Mouse (Mus musculus) gastrocnemius, adult 2 months (tissue): ENCODE measurements at regions not wholly inside any gene's neighbourhood (a gene's known extent, or its start where the extent isn't known, plus 50 kb on each side); places are given as distances from the start of the nearest gene placed in this dataset.
A peak's percentile ranks its signal among the peaks of the same experiment; 100 is the strongest.

Source experiments
- DNase-seq: peaks from one replicate; pipeline ENCODE4 v3.0.0; 2022
- H3K27ac ChIP-seq: fragments of 200-600 bp; 2 replicates; pipeline ENCODE4 v1.8.1; 2022; ENCODE audit warnings: mild to moderate bottlenecking
- H3K4me3 ChIP-seq: fragments of 200-600 bp; 2 replicates; pipeline ENCODE4 v1.8.1; 2022; ENCODE audit warnings: mild to moderate bottlenecking, moderate library complexity
- CTCF ChIP-seq: fragments of 200-600 bp; IDR thresholded peaks from 2 replicates; pipeline ENCODE4 v1.8.1; 2022; ENCODE audit warnings: antibody characterized with exemption, mild to moderate bottlenecking, moderate library complexity
- intact Hi-C: fragments of 180-260 bp; cut with DNase I; formaldehyde crosslinking; loops from one replicate; pipeline ENCODE4 v1.15.1; 2025

DNA sequence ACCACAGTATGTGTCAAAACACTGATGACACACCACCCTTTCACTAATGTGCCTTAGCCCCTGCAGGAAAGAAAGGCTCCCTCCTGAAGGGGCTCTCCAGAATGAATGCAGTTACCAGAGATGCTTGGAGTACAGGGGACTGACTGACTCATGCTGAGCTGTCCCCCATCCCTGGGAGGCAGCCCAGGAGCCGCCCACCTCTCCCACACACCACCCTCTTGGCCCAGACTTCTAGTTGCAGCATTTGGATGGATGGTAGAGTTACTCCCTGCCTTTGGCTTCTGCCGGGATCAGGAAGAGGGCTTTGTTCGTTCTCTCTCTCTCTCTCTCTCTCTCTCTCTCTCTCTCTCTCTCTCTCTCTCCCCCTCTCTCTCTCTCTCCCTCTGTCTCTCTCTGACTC lies 53.4 kb upstream of the Jun start:
- no peak for TF ChIP-seq CTCF
- DNase-seq = peak; percentile 54
- intact Hi-C loops = no loop called here
- H3K27ac ChIP-seq = peak overlapping the region; percentile 4; the same call in 1 of the 2 replicates
- H3K4me3 ChIP-seq = no peak overlapping the region; the same call in 1 of the 2 replicates

GRCm38 (mm10) chr4:95105926-95106622 lies 54.1 kb upstream of the Jun start:
- Histone ChIP-seq H3K27ac (peak overlapping the region; percentile 65), H3K4me3 (peak overlapping the region; percentile 18)
- DNase-seq = peak; percentile 53
- intact Hi-C loops = no loop called here
- no peak for TF ChIP-seq CTCF

DNA sequence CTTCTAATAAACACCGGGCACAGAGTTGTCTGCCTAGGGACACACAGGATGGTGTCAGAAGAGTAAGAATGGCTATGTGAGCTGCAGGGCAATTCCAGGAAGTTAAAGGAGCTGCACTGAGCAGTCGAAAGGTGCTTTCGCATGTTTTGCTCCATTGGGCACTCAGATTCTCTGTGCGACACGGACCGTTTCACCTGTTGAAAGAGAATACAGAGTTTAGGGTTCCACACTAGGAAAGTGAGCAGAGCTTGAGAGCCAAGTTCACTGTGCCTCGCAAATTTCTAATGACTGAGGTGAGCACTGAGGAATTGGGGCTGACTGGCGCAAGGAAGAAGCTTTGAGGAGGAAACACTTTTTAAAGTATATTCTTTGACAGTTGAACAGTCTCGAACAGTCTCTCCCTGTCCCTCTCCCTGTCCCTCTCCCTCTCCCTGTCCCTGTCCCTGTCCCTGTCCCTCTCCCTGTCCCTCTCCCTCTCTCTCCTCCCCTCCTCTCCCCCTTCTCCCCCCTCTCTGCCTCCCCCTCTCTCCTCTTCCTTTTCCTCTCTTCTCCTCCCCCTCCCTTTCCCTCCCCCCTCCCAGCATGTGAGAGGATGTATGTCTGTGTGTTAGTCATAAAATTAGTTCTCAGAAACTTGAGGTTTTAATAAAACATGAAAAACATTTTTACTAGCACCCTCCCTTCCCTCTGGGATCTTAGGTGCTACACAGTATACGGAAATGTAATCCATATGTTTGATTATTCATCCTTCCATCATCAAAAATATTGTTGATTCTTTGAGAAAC lies 55.1 kb upstream of the Jun start:
- DNase-seq = no peak
- TF ChIP-seq CTCF = no peak
- H3K27ac ChIP-seq = 0 out of 2 replicates have a peak overlapping the region, but pooled peaks have one; percentile 5
- intact Hi-C loops = no loop called here
- H3K4me3 ChIP-seq = no peak overlapping the region

DNA sequence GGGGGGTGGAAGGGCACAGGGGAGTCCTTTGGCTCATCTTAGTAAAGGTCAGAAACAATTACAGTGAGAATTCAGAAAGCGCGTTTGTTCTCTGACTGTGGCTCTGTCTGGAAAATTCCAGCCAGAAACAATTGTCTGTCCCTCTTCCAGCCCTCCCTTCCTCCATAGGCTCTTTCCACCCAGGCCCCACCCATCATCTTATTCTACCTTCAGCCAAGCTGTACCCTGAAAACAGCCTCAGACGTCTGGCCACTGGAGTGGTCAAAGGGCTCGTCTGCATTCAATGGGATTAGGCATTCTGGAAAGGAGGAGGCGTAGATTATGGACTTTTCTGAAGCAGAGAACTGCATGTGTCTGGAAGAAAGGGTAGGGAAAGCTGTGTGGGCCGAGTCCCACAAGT lies 56.8 kb upstream of the Jun start:
- no peak overlapping the region for H3K4me3 ChIP-seq
- DNase-seq = no peak
- H3K27ac ChIP-seq = peak overlapping the region; percentile 56
- TF ChIP-seq CTCF = no peak
- intact Hi-C loops = no loop called here

DNA sequence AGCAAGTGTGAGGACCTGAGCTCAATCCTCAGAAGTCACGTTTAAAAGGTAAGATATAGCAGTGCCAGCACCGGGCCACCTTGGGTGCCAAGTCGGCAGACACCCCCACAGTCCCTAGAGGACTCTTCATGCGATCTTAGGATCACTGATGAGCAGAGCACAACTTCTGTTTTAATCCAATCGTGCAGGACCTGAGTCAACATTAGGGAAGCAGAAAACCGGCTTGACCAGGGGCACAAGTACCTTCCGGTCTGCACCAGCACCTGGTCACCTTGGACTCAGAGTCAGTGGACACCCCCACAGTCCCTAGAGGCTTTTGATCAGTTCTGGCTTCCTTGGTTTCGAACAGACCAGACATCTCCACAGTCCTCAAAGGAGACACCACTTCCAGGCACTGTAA lies 58.8 kb upstream of the Jun start:
- Histone ChIP-seq H3K4me3 (no peak overlapping the region), H3K27ac (no peak overlapping the region)
- no peak for TF ChIP-seq CTCF
- DNase-seq = no peak
- intact Hi-C loops = no loop called here

- no peak overlapping the region; the same call in 1 of the 2 replicates for H3K27ac ChIP-seq
- intact Hi-C loops = no loop called here
- DNase-seq = no peak
- TF ChIP-seq CTCF = peak; percentile 49
- no peak overlapping the region for H3K4me3 ChIP-seq
Measured at GRCm38 (mm10) chr4:95117158-95117681, 65.2 kb upstream of the Jun start.

DNA sequence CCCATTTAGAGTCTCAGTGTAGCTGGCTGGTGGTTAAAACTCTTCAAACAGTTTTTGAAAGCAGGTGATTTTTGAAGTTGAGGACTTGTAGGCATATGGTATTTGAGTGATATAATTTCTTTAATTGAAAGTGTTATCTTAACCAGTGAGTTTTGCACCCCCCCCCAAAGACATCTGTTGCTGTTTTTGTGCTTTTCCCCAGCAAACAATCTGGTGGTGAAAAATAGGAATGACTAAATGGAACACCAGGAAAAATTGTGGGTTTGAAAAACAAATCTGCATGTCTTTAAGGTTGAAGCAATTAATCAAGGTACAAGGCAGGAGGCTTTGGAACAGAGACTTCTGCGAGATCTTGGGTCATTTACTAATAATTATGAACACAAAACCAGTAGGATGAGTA lies 68.9 kb upstream of the Jun start:
- no peak overlapping the region for H3K27ac ChIP-seq
- TF ChIP-seq CTCF = no peak

GRCm38 (mm10) chr4:95125346-95125745 lies 73.3 kb upstream of the Jun start:
- Histone ChIP-seq H3K27ac (no peak overlapping the region), H3K4me3 (no peak overlapping the region)
- intact Hi-C loops = no loop called here
- DNase-seq = no peak
- TF ChIP-seq CTCF = no peak

More for the DNA sequence above, 68.9 kb upstream of the Jun start:
- no peak overlapping the region for H3K4me3 ChIP-seq
- DNase-seq = no peak
- intact Hi-C loops = no loop called here

DNA sequence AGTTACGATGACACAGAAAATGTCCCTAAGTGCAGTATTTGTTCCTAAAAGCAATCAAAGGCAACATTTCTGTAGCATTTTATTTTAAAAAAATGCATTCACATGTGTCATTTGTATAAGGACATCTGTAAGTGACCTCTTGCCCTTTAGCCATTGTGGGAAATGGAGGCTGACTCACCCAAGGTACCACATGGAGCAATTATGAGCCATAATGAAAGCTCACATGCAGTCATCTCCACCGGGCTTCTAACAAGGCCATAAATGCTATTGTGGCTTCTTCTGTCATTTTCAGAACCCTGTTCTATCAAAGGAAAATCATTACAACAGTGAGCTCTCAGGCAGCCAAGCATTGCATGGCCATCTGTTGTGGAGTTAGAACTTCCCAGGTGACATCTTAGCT lies 75.9 kb upstream of the Jun start:
- intact Hi-C loops = no loop called here
- DNase-seq = no peak
- Histone ChIP-seq H3K27ac (no peak overlapping the region), H3K4me3 (no peak overlapping the region)
- no peak for TF ChIP-seq CTCF

DNA sequence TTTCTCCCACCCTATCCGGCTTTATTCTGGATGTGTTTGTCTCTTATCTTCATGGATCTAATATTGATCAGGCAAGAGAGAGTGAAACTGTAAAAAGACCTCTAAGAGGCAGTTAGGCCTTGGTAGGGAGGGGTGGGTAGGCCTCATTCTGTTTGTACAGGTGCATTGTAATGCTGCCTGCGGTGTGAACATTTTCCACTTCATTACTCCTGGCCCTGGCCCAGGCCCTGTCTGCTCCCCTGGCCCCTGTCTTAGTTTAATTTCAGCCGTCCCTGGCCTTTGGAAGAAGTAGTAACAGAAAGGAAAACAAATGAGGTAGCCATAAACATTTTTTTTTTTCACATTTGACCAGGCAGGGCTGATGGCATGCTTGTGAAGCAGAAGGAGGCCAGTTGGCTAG lies 81.8 kb upstream of the Jun start:
- Histone ChIP-seq H3K27ac (no peak overlapping the region), H3K4me3 (no peak overlapping the region)
- TF ChIP-seq CTCF = no peak
- DNase-seq = no peak
- intact Hi-C loops = loop anchor here (5.0 kb wide), 1 partner anchor 52 kb away; no protein-coding TSS in a partner anchor

- intact Hi-C loops = loop anchor here (5.0 kb wide), 1 partner anchor 52 kb away; no protein-coding TSS in a partner anchor
- Histone ChIP-seq H3K4me3 (no peak overlapping the region), H3K27ac (no peak overlapping the region)
- no peak for DNase-seq
- TF ChIP-seq CTCF = no peak
Measured at GRCm38 (mm10) chr4:95134611-95135010, 82.6 kb upstream of the Jun start.

DNA sequence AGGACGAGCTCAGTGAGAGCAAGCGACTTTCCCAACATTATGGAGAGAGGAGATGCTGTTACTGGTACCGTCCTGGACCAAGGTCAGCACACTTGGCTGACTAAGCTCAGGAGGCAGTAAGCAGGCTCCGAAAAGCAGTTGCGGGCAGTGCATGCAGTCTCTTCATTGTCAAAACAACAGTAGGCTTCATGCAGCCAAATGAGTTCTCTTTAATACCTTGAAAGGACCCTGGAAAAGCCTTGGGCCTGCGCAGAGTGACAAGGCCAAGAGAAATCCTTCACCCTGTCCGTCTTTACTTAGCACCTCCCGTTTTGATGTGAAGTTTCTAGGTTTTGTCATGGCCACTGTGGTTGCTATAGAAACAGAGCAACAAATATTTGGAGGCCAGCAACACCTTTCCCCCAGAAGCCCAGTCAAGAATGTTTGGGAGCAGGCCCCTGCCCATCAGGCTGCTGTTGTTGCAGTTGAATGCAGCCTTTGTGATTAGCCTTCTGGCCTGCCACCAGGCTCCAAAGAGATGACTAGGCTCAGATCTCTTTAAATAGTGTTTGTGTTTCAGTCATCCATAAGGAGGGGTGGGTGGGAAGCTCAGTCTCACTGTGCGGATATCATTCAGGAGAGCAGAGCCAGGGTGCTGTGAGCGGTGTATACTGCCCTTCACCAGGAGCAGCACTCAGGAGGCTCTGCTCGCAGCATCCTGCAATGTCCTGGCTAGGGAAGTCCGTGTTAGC lies 85.6 kb upstream of the Jun start:
- intact Hi-C loops = no loop called here
- no peak overlapping the region for H3K27ac ChIP-seq
- TF ChIP-seq CTCF = no peak
- no peak overlapping the region for H3K4me3 ChIP-seq
- no peak for DNase-seq

DNA sequence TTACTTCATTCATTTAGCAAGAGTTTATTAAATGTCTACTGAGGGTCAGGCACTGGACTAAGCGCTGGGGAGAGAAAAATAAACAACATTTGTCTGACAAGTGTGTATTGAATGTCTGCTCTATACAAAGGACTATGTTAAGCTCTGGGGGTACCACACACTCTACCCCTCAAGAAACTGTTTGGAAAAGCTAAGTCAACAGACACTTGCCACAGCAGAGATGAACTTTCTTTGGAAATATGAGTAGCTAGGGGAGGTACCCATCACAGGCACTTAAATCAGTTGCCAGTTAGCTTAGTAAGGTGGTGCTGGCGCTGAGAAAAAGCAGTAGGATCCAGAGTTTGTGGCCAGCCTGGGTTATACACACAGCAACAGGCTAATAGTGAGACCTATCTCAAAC lies 86.7 kb upstream of the Jun start:
- Histone ChIP-seq H3K27ac (no peak overlapping the region), H3K4me3 (no peak overlapping the region)
- intact Hi-C loops = no loop called here
- no peak for DNase-seq
- no peak for TF ChIP-seq CTCF
